Mouse (Mus musculus) intestine, embryonic 14.5 days (tissue): ENCODE measurements at regions not wholly inside any gene's neighbourhood (a gene's known extent, or its start where the extent isn't known, plus 50 kb on each side); places are given as distances from the start of the nearest gene placed in this dataset.

Experiments
- ATAC-seq: fragments of 200-750 bp; cut with Nextera tagmentation; replicated peaks from 2 replicates; pipeline ENCODE4 v1.8.0; 2017; ENCODE audit warnings: low read depth, moderate number of reproducible peaks, moderate TSS enrichment, moderate library complexity; ENCODE audit not compliant: low FRiP score, low TSS enrichment
- DNase-seq: peaks from one replicate; pipeline ENCODE4 v3.0.0-alpha.2; 2018; ENCODE audit warnings: low spot score
- H3K27ac ChIP-seq: fragments of 300-500 bp; sonication (generic); 2 replicates; pipeline ENCODE4 v1.5.1; 2014; ENCODE audit warnings: low read depth, mild to moderate bottlenecking, control low read depth
- H3K27me3 ChIP-seq: fragments of 300-500 bp; sonication (generic); replicated peaks from 2 replicates; pipeline ENCODE4 v1.6.1; 2014; ENCODE audit warnings: low read length, control low read depth; ENCODE audit not compliant: control insufficient read depth, insufficient read depth
- H3K36me3 ChIP-seq: fragments of 300-500 bp; sonication (generic); 2 replicates; pipeline ENCODE4 v1.6.1; 2014; ENCODE audit warnings: low read length, control low read depth; ENCODE audit not compliant: control insufficient read depth, insufficient read depth
- H3K4me1 ChIP-seq: fragments of 300-500 bp; sonication (generic); replicated peaks from 2 replicates; pipeline ENCODE4 v1.6.1; 2014; ENCODE audit warnings: low read length, control low read depth, mixed read lengths; ENCODE audit not compliant: control insufficient read depth, insufficient read depth
- H3K4me2 ChIP-seq: fragments of 300-500 bp; sonication (generic); 2 replicates; pipeline ENCODE4 v1.6.1; 2014; ENCODE audit warnings: low read length
- H3K4me3 ChIP-seq: fragments of 300-500 bp; sonication (generic); 2 replicates; pipeline ENCODE4 v1.5.1; 2014; ENCODE audit warnings: low read depth, low read length, control low read depth, mixed read lengths
- H3K9ac ChIP-seq: fragments of 300-500 bp; sonication (generic); 2 replicates; pipeline ENCODE4 v1.6.1; 2014; ENCODE audit warnings: mild to moderate bottlenecking, low read length
- H3K9me3 ChIP-seq: fragments of 300-500 bp; sonication (generic); 2 replicates; pipeline ENCODE4 v1.6.1; 2016; ENCODE audit warnings: low read length, control low read depth; ENCODE audit not compliant: control insufficient read depth
- WGBS: fragments of 180-500 bp; shearing (Covaris S2); extraction: QIAGEN DNeasy Blood & Tissue Kit; methylation state at CpG from one replicate; pipeline ENCODE4 v1.1.7; 2014; 5-methylcytosine and 5-hydroxymethylcytosine counted together

DNA sequence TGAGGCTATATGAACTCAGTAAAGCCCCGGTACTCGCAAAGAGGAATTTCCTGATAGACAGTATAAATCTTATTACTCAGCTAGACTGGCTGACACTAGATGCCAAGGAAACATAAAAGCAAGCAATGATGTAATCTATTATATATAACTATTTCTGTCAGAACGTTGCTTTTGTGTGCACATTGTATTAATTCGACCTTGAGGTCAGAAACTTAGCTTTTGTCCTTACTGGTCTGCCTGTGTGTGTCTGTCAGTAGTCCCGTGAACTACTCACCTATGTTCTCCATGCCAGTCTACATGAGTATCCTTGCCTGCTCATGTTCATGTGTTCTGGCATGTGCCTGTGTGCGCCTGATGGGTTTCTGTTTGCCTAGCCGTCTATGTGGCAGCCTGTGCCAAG is 70.5 kb downstream of the Tmx1 start:
- H3K9ac ChIP-seq = no peak overlapping the region
- H3K27me3 ChIP-seq = no peaks in the 10 kb centered on the region
- ATAC-seq (no peak), DNase-seq (no peak)
- no peak overlapping the region for H3K4me2 ChIP-seq
- WGBS = 82% methylated on average over 7 of the region's 7 CpGs
- no peaks in the 10 kb centered on the region for H3K4me1 ChIP-seq
- no peak overlapping the region for H3K27ac ChIP-seq
- H3K9me3 ChIP-seq = no peaks in the 10 kb centered on the region
- H3K4me3 ChIP-seq = no peak overlapping the region
- H3K36me3 ChIP-seq = no peaks in the 10 kb centered on the region

DNA sequence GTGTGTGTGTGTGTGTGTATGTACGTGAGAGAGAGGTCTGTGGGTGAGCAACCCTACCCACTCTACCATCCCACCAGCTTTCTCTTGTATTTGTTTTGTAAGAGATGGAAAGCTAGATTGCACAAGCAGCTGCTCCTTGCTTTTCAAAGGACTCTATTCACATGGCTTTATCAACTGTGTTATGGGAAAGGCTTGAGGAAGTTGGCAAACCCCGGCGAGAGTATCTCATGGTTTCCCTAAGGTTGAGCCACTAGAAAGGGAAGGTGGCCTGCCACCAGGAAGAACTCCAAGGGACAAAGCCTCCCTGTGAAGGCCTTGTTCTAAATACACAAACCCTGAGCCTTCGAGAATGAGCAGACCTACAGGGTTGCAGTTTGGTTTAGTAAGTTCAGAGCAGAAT is 71.8 kb downstream of the Tmx1 start:
- Histone ChIP-seq H3K27ac (no peak overlapping the region), H3K9me3 (no peaks in the 10 kb centered on the region), H3K4me3 (no peak overlapping the region), H3K4me1 (no peaks in the 10 kb centered on the region), H3K4me2 (no peak overlapping the region), H3K36me3 (no peaks in the 10 kb centered on the region), H3K27me3 (no peaks in the 10 kb centered on the region), H3K9ac (no peak overlapping the region)
- DNase-seq (peak; percentile 42), ATAC-seq (no peak)
- WGBS = 64% methylated on average over 4 of the region's 4 CpGs

DNA sequence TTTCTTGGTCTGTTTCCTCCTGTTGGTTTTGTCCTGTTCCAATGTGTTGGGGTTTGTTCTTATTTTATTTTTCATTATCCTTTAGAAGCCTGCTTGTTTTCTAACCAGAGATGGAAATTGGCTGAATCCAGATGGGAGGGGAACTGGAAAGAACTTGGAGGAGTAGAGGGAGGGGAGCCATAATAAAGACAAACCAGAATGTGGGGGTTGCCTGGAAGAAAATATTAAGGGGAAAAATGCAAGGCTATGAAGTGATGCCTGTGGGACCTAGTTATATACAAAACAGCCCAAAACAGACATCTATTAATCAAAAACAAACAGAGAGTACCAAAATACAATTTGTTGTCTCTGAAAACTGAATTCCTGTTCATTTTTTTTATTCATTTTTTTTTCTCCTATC is 78.8 kb downstream of the Tmx1 start:
- H3K9me3 ChIP-seq = no peaks in the 10 kb centered on the region
- DNase-seq = no peak
- H3K4me2 ChIP-seq = no peak overlapping the region
- no peaks in the 10 kb centered on the region for H3K36me3 ChIP-seq
- H3K4me1 ChIP-seq = peaks cover 4% of the 10 kb centered on the region; the same call in 1 of the 2 replicates
- H3K9ac ChIP-seq = no peak overlapping the region
- ATAC-seq = no peak
- no peak overlapping the region for H3K4me3 ChIP-seq
- no peaks in the 10 kb centered on the region for H3K27me3 ChIP-seq
- H3K27ac ChIP-seq = no peak overlapping the region

DNA sequence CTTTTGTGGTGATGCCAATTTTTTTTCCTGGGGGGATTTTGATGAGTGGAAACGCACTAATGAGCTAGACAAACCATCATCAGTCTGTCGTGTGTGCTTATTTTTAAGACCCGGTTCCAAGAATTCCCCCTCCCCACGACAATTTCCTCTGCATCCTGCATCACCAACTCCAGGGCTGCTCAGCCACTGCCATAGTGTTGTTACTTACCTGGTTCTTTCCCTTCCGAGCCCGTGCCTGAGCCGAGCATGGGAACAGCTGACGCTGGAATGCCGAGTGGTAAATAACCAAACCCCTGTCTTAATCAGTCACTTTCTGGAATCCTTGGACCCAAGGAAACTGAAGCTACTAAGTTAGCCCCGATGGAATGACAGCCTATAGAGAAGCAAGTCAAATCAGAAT is 79.3 kb downstream of the Tmx1 start:
- Histone ChIP-seq H3K36me3 (no peaks in the 10 kb centered on the region), H3K4me2 (no peak overlapping the region), H3K9me3 (no peaks in the 10 kb centered on the region), H3K4me1 (peaks cover 4% of the 10 kb centered on the region; the same call in 1 of the 2 replicates), H3K27ac (peak overlapping the region; percentile 48; the same call in 1 of the 2 replicates), H3K27me3 (no peaks in the 10 kb centered on the region), H3K4me3 (no peak overlapping the region), H3K9ac (no peak overlapping the region)
- WGBS = 52% methylated on average over 10 of the region's 10 CpGs
- ATAC-seq = no peak
- peak; percentile 49 for DNase-seq

DNA sequence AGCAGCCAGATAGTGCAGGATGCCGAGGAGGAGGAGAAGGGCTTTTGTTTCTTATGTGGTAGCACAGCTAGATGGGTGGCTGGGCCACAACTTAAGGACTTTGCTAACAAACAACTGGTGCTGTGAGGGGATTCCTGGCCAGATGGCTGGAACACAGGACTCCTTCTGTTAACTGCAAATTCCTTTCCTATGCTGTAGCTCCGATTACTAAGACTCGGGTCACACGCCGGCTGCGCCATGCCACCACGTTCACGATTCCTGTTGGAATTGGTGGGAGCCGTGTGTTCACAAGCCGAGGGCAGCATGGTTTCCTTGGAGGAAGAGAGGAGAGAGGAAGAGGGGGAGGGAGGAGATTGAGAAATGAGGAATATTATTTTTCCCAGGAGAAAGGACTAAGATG is 79.9 kb downstream of the Tmx1 start:
- WGBS = 64% methylated on average over 10 of the region's 10 CpGs
- no peak overlapping the region for H3K4me3 ChIP-seq
- H3K27me3 ChIP-seq = no peaks in the 10 kb centered on the region
- no peak overlapping the region for H3K4me2 ChIP-seq
- no peaks in the 10 kb centered on the region for H3K9me3 ChIP-seq
- peak overlapping the region; percentile 48; the same call in 1 of the 2 replicates for H3K27ac ChIP-seq
- no peak for ATAC-seq
- DNase-seq = peak; percentile 52
- H3K9ac ChIP-seq = no peak overlapping the region
- H3K4me1 ChIP-seq = peaks cover 4% of the 10 kb centered on the region; the same call in 1 of the 2 replicates
- no peaks in the 10 kb centered on the region for H3K36me3 ChIP-seq

DNA sequence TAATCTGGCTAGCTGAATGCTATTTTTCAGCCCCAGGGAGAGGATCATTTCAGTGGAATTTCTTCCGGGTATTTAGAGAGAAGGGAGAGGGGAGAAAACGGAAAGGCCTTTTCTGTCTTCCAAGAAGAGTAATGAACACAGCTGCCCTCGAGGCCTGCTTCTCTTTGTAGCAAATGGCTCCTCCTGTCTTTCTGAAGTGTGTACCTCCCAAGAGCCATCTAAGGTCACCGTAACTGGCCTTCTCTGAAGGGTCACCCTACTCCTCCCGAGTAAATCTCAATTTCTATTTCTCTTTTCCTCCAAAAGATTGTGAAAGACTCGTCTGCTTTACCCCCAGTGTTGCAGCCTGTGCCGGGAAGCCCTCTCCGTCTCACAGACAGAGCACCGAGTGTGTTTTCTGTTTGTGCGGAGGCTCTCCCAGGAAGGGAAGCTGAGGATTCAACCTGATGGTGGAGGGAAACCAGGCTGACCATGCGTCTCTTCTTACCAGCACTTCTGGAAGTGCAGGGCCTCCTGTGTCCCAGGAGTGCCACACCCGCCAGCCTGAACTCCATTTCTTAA is 80.6 kb downstream of the Tmx1 start:
- Histone ChIP-seq H3K36me3 (no peaks in the 10 kb centered on the region), H3K27me3 (no peaks in the 10 kb centered on the region), H3K4me1 (peaks cover 4% of the 10 kb centered on the region; the same call in 1 of the 2 replicates), H3K9me3 (no peaks in the 10 kb centered on the region), H3K4me3 (no peak overlapping the region), H3K9ac (no peak overlapping the region), H3K4me2 (no peak overlapping the region), H3K27ac (no peak overlapping the region)
- ATAC-seq (no peak), DNase-seq (no peak)
- WGBS = 62% methylated on average over 12 of the region's 12 CpGs

DNA sequence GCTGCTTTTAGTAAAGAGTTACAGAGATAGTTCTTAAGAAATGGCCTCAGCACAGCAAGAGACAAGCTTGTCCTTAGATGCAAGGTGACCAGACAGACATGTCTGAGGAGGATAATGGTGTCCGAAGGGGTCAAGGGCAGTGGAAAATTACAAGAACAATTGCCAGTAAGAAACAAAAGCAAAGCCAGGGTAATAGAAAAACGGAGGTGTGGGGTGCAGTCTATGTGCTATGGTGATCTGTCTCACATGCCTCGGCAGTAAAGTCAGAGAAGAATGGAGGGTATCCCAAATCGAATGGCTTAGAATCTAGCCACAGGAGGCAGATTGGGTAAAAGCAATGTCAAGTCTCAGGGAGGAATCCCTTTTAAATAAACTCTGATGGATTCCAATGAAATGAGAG is 86.2 kb downstream of the Tmx1 start:
- ATAC-seq (no peak), DNase-seq (peak; percentile 15)
- 78% methylated on average over 4 of the region's 4 CpGs for WGBS

DNA sequence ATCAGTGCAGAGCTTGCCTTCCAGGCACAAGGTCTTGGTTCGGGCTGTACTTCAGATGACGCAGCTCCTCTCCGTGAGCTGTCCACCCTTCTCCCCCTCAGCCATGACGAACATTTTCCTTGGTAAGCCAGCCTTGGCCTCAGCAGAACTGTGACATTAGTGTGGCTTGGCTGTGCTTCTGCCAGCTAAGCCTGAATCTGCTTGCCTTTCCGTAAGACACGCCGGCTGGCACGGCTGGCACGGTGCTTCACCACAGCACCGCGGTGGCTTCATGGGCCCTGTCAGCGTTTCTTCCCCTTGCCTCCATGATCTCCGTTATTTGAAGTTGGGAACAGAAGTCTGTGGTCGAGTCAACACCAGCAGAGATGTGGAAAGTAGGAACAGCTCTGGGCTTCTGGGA is 87.0 kb downstream of the Tmx1 start:
- no peak overlapping the region for H3K27ac ChIP-seq
- no peak overlapping the region for H3K4me3 ChIP-seq
- no peaks in the 10 kb centered on the region for H3K27me3 ChIP-seq
- H3K36me3 ChIP-seq = no peaks in the 10 kb centered on the region
- WGBS = 93% methylated on average over 14 of the region's 14 CpGs
- ATAC-seq (no peak), DNase-seq (peak; percentile 50)
- no peak overlapping the region for H3K4me2 ChIP-seq
- H3K9ac ChIP-seq = no peak overlapping the region
- peaks cover 11% of the 10 kb centered on the region for H3K4me1 ChIP-seq
- H3K9me3 ChIP-seq = no peaks in the 10 kb centered on the region

More for the DNA sequence above, 86.2 kb downstream of the Tmx1 start:
- Histone ChIP-seq H3K9me3 (no peaks in the 10 kb centered on the region), H3K36me3 (no peaks in the 10 kb centered on the region), H3K27ac (no peak overlapping the region), H3K4me1 (peaks cover 4% of the 10 kb centered on the region), H3K9ac (no peak overlapping the region), H3K4me3 (no peak overlapping the region), H3K4me2 (no peak overlapping the region), H3K27me3 (no peaks in the 10 kb centered on the region)

DNA sequence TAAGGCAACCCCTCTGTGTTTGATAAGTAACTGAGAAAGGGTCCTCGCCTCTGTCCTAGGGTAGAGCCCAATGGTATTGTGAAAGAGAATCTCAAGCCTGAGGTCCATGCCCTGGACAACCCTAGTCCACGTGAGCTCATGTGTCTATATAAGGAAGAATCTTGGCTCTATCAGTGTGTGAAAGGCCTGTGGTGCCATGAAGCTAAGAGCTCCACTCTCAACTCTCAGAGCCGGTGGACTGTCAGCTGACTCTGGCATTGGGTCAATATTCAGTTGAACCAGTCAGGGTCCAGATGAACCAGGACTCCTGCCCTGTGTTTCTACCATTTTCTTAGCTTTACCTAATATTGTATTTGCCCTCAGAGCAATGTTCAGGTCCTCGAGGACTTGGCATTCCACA is 88.5 kb downstream of the Tmx1 start:
- H3K36me3 ChIP-seq = no peaks in the 10 kb centered on the region
- no peaks in the 10 kb centered on the region for H3K27me3 ChIP-seq
- 90% methylated on average over 4 of the region's 4 CpGs for WGBS
- no peak for DNase-seq
- H3K9ac ChIP-seq = no peak overlapping the region
- H3K4me1 ChIP-seq = peaks cover 11% of the 10 kb centered on the region
- no peaks in the 10 kb centered on the region for H3K9me3 ChIP-seq
- no peak overlapping the region for H3K4me3 ChIP-seq
- no peak overlapping the region for H3K27ac ChIP-seq
- no peak for ATAC-seq
- no peak overlapping the region for H3K4me2 ChIP-seq
